Mouse (Mus musculus) cerebellum, adult 18-20 months (tissue): ENCODE results near the gene Kctd14.
A peak's percentile ranks its signal among the peaks of the same experiment; 100 is the strongest.
"Not testable (repeated sequence)": the region's sequence is repeated elsewhere in the genome, so short reads cannot be mapped to it uniquely, and the experiment has no call there.

Experiments used
- DNase-seq, 2 experiments: peaks; one replicate each; pipeline ENCODE4 v3.0.0; 2021

The Kctd14 gene

DNA sequence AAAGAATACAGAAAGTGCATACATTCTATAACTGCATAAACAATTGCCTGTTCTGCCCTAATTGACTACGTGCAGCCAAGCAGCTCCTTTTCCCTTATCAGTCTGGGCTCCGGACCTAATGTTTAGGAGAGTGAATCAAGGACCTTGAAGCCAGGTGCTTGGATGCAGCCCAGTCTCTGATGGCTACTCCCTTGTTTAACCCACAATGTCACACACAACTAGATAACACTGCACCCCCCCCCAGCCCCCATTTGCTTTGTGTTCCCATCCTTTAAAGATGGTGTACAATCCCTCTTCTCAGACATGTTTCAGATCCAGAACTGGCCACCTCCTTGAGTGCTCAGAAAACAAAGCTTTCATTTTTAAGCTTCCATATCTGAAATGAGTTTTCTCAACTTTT is at the start of gene Kctd14:
Kctd14 (plus strand) TSS at position 301 of the 400 bp plus-strand sequence.
- not testable (repeated sequence) for DNase-seq

DNA sequence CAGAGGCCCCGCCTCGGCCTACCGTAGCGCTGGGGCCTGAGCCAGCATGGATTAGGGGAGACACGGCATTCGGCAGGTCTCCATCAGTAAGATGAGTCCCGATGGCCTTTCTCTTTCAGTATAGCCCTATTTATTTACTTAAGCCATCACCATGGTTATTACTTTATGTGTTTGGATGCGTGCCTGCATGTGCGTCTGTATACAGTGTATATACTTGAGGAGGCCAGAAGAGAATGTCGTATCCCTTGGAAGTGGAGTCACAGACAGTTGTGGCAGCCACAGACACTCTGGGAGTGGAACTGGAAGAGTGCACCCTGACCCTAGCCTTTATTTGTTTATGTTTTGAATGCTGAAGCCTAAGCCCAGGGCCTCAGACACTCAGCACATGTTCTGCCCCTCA is 44.0 kb upstream of the Kctd14 start:
- no peak for DNase-seq

DNA sequence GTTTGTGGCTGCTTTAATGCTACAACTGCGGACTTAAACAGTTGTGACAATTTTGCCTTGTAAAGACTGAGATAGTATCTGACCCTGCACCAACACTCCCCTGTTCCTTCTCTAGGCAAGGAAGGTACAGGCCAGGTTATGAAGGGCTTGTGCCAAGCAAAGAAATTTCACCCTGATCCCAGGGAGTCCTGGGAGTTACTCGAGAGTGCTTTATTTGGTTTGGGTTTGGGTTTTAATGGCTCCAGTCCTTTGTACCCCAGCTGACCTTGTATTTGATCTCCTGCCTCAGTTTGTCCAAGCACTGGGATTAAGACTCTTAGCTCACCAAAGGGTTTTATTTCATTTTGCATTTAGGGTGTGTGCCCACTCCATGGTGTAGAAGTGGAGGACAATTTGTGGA is 40.0 kb upstream of the Kctd14 start:
- DNase-seq, result no peak

DNA sequence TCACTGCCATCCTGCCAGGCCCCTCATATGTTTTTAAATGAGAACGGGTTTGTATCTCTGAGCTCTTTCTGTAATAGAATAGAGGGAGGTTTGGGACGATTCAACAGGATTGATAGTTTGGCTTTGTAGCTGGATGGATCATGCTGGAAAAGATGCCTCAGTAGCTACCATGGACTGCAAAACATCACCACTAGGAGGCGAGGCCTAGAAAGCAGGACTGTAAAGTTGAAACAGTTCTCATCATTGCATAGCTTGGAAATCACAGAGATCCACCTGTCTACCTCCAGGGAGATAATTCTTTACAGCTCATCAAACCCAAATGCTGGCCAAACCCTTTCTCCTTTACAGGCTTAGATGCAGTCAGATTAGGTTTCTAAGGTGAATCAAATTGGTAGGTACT is 39.5 kb upstream of the Kctd14 start:
- no peak for DNase-seq

DNA sequence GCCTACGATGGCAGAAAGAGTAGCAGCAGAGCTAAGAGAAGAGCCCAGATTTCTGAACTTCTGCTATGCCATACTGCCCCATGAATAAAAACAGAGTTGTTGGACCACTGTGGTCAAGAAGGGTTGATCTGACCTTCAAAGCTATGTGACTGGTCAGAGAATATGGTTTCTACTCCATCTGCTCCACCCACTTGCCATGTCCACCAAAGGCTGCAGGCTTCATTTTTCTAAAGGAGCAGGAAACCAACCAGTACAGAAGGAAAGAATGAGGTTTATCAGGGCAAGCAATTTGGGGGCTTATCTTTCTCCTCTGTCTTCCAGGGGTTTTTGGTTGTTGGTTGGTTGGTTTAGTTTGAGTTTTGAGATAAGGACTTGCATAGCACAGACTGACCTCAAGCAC is 37.1 kb upstream of the Kctd14 start:
- DNase-seq, result no peak

DNA sequence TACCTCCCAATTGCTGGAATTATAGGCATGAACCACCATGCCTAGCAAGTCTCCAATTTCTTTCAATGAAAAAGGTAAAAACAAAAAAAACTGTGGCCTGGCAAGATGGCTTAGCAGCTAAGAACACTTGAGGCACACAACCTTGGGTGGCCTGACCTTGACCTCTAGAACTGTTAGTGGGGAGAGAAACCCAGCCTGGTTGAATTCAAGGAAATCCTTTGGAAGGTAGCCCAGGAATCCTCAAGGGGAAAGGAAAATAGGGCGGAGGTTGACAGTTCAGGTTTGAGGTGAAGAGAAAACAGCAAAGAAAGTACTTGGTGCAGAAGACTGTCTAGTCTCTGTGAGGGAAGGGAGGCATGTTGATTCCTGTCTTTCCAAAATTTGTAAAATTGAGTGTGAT is 36.7 kb upstream of the Kctd14 start:
- DNase-seq, result no peak

DNA sequence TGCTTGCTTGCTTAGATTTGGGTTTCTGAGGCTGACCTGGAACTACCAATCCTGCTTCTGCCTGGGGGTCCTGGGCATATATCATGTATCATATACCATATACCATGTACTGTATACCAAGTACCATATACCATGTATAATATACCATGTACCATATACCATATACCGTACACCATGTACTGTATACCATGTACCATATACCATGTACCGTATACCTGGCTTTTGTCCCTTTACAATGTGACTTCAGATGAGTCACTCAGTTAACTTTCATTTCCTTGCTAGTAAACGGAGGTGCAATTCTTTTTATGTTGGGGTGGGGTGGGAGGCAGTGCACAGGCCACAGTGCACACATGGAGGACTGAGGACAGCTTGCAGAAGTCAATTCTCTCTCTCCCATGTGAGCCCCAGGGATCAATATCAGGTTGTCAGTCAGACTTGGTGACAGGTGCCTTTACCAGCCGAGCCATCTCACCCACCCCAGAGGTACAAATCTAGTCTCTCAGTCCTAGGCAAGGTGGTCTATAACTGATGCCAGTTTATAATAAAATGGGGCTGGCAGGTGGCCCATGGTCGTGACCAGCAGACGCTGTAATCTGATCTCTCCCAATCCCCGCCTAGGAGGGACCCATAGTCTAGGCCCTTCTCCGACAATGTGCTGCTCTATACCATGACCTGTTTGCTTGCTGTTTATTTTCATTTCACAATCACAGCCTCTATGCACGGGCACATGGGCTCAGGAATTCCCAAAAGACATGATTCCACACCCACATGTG is 36.0 kb upstream of the Kctd14 start:
- DNase-seq, result peak in 1 of 2 experiments; percentile 37

DNA sequence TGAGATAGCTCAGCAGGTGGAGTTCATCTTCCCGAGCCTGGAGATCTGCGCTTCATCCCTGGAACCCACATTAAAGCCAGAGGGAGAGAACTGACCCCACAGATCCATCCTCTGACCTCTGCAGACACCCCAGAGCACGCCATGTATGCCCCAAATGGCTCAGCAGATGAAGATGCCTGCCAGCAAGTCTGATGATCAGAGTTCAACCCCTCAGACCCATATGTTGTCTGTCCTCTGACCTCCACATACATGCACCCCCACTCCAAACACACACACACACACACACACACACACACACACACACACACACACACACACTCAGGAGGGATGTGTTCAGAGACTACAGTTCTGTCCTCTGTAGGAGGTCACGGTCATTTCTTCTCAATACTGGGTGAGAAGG is 34.6 kb upstream of the Kctd14 start:
- DNase-seq, result peak; percentile 30 to 43

DNA sequence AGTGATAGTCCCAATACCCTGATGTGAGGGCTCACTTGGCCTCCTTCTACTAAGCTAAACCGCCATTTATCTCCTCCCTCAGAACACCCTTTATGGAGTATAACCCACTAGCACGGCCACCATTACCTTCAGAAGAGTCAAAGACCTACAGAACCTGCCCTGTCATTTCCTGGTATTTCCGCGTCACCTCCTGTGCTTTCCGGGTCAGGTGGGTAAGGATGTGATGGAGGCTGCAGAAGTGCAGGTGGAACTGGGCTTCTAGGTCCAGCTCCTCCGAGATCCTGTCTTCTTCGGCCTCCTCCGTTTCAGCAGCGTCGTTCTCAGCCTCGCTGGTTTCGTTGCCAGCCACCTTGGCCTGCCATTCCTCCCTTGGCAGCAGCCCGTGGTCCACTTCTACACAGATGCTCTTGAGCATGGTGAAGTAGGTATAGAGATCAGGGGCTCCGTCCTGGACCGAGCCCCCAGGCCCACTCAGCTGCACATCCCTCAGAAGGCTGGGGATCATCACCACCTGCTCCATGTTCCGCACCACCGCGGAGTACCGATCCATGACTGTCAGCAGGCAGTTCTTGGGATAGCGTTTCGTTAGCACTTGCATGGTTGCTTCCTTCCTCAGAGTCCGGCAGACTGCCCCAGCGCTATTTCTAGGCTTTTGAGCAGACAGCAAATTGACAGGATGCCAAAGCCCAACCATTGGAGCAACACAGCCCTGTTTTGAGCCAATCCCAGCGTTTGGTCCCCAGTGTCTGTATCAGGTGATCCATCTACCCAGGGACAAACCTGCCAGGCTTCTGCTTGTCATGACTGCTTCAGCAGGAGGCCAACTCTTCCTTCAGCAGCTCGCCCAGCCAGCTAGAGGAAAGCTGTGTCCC is 34.0 kb upstream of the Kctd14 start, which contains the start of gene Thrsp:
Thrsp (minus strand) TSS at position 825 of the 872 bp plus-strand sequence.
- DNase-seq, result peak; percentile 93 to 96

DNA sequence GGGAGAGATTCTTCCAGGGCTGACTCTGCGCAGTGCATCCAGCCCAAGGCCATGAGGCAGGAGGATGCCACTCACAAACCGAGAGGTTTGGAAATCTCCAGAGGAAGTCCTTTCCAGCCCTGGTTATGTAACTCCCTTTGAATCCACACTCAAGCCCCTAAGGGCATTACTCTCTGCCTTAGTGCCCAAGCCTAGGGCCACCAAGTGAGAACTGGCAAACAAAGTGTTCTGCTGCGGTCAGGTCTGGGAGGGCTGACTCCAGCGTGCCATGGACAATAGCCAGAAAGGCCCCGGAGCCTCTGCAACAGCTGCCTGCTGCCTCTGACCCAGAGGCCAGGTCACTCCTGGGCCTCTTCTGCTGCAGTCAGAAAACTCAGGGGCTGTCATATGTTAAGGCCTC is 32.4 kb upstream of the Kctd14 start:
- no peak for DNase-seq

DNA sequence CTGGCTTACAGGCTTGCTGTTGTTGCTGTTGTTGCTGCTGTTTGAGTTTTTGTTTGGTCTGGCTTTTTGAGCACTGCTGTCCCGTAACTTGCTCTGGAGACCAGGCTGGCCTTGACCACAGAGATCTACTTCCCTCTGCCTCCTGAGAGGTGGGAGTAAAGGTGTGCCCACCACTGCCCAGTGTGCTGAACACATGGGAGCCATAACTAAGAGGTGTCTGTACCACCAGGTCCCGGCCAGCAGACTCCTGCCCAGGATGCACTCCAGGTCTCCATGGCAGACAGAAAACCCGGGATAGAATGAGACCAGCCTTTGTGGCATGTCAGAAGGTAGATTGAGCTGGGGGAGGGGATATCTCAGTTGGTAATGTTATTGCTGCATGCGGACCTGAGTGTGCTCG is 32.0 kb upstream of the Kctd14 start:
- no peak for DNase-seq

DNA sequence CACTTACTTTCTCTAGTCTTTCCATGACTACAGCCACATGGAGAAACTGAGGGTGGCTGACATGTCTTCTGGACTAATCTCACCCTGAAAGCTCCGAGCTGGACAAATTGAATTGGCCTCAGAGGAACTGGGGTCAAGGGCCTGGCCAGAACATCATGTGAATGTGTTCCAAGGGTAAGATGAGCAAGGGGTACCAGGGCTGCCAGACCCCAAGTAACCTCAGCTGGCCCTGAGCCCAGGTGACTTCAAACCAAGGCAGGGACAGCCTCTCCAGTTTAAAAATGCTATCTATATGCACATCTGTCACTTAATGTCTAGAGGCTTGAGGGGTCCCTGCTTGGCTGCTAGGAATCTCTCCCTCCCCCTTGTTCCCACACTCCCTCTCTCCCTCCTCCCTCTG is 30.7 kb upstream of the Kctd14 start:
- DNase-seq, result no peak

DNA sequence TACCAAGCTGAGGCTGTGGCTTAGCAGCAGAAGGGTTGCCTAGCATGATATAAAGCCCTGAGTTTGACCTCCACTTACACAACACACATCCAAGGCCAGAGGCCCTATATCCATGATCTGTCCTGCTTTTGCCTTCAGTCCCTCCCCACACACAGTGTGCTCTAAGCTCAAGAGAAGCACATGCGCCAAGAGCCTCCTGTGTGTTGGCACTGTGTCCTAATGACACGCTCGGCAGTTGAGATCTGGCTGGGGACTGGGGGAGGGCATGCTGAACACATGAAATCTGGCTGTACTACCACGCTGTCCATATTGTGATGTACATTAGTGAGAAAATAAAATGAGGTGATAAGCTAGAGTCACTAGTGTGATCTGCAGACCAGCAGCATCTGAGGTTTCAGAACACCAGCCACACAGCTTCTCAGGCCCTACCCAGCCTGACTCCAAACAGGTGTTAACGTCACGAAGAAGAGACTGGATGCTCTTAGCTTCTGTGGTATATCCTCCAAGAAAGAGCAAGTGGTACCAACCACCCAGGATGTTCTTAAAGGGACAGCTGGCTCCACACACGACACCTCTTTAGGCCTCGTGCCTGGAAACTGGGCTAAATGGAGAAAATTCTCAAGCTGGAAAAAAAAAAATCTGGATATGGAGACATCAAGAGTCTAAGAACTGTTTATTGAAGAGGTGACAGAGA is 30.0 kb upstream of the Kctd14 start:
- peak; percentile 74 to 78 for DNase-seq

DNA sequence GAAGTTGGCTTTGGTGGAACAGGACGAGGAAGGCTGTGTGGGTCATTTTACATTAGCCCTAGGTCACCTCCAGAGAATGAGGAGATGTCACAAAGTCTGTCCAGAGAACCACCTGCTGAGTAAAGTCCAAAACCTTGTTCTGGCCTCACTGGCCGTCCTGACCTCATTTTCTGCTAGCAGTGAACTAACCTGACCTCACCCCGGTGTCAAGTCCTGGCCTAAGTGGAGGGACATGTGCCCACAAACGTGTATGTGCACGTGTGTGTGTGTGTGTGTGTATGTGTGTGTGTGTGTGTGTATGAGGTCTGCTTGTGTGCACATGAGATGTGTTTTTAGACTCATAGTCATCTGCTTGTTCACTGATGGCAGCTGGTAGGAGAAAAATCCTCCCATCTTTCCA is 27.4 kb upstream of the Kctd14 start:
- DNase-seq, result no peak

DNA sequence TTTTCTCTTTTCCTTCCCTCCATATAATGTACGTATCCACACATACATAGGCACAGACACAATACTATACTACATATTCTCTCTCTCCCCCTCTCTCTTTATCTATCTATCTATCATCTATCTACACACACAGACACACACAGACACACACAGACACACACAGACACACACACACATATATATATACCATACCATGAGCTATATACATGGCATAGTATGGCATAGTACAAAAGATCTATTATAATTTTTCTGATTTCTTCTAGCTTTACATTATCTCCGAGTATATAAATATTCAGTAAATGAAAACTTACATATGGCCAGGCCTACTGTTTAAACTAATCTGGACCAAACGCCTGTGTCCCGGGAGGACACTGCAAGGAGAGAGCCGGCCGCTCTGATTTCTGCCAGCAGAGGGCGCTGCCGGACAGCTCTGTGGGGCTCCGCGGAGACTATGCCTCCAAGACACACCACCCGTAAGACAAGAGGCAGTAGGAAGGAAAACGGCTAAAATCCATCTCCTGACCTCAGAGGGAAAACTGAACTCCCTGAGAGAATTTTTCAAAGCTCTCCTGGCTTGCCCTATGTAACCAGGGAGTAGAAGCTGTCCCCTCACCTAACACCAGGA is 26.4 kb upstream of the Kctd14 start:
- DNase-seq, result peak; percentile 86 to 93

DNA sequence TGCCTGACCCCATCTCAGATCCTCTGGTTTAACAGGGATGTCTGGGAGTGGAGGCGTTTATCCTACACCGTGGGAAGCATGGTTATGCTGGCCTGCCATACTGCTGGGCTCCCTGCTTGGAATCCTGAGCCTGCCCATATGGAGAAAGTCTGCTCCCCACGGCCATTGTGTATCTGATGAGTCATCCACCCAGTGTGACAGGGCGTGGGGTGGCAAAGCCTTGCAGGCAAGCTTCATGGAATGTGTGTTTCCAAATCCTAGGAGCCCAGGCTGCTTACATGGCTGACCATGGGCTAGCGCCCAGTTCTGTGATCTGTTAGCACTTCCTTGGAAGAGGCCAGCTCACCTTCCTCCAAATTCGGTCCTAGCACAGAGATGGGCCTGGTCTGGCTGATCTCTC is 24.6 kb upstream of the Kctd14 start:
- DNase-seq, result peak; percentile 61 to 68

DNA sequence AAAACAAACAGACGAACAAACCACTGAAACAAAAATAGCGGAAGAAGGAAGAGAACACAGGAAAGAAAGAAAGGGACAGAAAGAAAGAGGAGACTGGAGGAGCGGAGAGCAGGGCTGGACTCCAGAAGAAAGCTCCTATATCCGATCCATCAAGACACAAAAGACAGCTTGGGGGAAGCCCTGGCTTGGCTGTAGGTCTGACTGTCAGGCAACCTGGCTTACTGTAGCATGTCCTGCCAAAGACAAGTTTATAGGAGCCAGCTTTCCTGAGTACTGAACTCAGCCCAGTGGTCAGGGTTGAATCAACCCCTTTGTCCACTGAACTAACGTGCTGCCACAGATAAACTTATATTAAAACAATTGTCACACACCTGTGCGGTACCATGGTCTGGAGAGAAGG is 23.8 kb upstream of the Kctd14 start:
- DNase-seq, result peak in 1 of 2 experiments; percentile 23

DNA sequence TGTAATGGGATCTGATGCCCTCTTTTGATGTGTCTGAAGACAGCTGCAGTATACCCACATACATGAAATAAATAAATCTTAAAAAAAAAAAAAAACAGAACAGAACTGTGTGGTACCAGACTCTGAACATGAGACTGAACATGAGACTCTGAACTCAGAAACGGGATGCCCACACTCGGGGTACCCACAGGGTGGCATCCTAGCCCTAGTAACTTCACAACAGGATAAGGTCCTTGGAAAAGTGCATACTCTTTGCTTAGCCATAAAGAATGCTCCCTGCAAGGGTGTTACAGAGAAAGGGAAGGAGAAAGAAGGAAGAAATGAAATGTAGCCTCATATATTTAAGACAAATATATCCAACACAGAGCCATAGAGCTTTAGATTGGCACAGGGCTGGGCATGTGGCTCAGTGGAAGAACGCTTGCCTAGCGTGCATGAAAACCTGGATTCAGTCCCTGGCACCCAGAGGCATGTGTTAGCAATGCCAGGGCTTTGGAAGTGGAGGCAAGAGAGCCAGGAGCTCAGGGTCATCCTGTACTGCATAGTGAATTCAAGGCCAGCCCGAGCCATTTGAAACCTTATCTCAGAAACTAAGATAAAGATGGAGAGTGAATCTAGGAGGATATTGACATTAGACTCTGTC is 23.2 kb upstream of the Kctd14 start:
- DNase-seq, result peak; percentile 64 to 76

DNA sequence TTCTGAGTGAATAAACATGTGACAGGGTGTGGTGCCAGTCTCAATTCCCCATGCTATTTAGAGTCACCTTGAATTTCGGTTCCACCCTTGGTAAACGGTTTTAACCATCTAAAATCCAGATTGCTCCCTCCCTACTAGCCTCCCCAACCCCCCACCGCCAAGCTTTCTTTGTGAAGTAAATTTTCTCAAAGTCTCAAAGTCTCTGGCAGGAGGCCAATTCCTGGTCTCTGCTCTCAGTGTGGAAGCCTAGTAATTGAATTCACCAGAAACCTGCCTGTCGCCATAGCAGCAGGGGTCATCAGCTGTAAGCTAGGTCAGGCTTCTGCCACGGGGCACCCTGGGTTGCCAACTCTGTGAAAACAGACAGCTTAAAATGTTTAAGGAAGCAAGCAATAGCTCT is 21.4 kb upstream of the Kctd14 start:
- no peak for DNase-seq

DNA sequence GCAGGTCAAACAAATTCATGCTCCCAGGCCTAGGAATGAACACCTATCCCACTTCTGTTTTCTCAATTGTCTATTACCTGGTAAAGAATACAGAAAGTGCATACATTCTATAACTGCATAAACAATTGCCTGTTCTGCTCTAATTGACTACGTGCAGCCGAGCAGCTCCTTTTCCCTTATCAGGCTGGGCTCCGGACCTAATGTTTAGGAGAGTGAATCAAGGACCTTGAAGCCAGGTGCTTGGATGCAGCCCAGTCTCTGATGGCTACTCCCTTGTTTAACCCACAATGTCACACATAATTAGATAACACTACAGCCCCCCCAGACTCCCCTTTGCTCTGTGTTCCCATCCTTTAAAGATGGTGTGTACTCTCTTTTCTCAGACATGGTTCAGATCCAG is 17.6 kb upstream of the Kctd14 start:
- not testable (repeated sequence) for DNase-seq

DNA sequence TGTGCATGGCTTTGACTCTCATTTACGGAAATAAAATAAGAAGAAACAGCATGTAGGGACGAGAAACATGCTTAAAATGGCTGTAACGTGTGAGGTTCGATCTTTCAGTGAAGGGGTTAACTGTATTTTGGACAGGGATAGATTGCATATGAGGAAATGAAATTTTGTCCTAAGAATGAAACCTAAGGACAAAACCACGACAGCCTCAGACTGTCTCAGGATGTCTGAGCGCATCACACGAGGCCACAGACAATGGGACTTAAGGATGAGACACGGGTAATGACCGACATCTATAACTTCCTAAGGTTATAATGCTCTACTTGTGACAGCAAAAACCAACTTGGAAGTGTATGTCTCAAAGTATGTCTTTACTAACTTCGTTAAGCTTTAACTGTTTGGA is 16.6 kb upstream of the Kctd14 start:
- no peak for DNase-seq

DNA sequence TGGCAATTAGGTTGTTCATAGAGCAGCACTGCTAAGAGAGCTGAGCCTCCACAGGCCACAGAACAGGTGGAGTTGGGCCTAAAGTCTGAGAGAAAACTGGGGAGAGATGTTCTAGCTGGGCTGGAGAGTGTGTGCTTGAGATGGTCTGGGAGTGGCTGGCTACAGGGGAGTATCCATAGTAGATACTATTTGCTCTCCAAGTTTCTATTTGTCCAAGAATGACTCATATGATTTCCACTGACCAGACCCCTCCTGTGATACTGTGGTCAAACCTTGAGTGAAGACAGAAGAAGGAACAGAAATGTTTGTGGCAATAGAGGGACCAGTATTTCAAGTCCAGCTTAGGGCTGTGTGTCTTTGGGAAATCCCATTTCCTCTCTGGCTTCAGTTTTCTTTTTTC is 12.1 kb upstream of the Kctd14 start:
- DNase-seq, result no peak
